Comparison of ENCODE assay signal across 8 mouse cellular contexts in the genomic region with DNA sequence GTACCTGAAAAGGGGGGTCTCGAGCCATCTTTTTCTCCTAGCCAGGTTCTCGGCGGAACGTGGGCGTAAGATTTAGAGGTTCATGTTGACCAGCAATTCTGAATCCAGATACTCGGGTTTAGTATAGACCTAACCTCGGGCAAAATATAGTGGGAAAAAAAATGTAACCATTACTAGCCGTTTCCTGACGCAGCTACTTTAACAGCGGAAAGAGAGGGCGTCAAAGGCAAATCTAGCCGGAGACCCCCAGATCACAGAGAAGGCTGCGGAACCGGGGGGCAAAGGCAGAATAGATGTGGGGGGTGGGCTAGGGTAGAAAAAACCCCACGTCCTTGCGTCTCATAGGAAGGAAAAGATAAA. TPM values are rescaled to one million over a fixed set of nuclear protein-coding genes. Genes with fewer than 3 reads are reported as not detected.
DNase-seq lines count a peak whose midpoint lies in the region; ATAC-seq and TF ChIP-seq lines count a peak whose summit lies in the region.

No protein-coding gene starts in this region.

- 36% methylated on average over 16 of the region's 16 CpGs for WGBS in kidney, embryonic 15.5 days
- 60% methylated on average over 16 of the region's 16 CpGs for WGBS in kidney, adult 2 months
- 51% methylated on average over 16 of the region's 16 CpGs for WGBS in embryonic facial prominence, embryonic 15.5 days
- WGBS in intestine, embryonic 14.5 days = 43% methylated on average over 16 of the region's 16 CpGs
- WGBS in midbrain, embryonic 16.5 days = 44% methylated on average over 16 of the region's 16 CpGs

- H3K36me3 ChIP-seq in kidney, embryonic 15.5 days = 0 out of 2 replicates have a peak, but pooled peaks cover 6% of the 10 kb centered on the region
- no peaks in the 10 kb centered on the region for H3K36me3 ChIP-seq in kidney, adult 2 months (ENCODE audit: control insufficient read depth, insufficient read depth, low read length)
- H3K36me3 ChIP-seq in embryonic facial prominence, embryonic 15.5 days = peaks cover 3% of the 10 kb centered on the region
- peaks cover 15% of the 10 kb centered on the region for H3K36me3 ChIP-seq in intestine, embryonic 14.5 days (ENCODE audit: control insufficient read depth, insufficient read depth, low read length)
- H3K36me3 ChIP-seq in midbrain, embryonic 16.5 days (ENCODE audit: control insufficient read depth, insufficient read depth, low read length) = peaks cover 3% of the 10 kb centered on the region; the same call in 1 of the 2 replicates

- peaks cover 47% of the 10 kb centered on the region for H3K9me3 ChIP-seq in kidney, embryonic 15.5 days (replicated peaks)
- peaks cover 30% of the 10 kb centered on the region for H3K9me3 ChIP-seq in embryonic facial prominence, embryonic 15.5 days (replicated peaks)
- H3K9me3 ChIP-seq in intestine, embryonic 14.5 days (ENCODE audit: control insufficient read depth, low read length) = peaks cover 32% of the 10 kb centered on the region
- H3K9me3 ChIP-seq in midbrain, embryonic 16.5 days (replicated peaks; ENCODE audit: control insufficient read depth, low read length, poor library complexity, severe bottlenecking) = peaks cover 10% of the 10 kb centered on the region

- peak overlapping the region; percentile 46 for H3K4me3 ChIP-seq in kidney, embryonic 15.5 days (replicated peaks)
- H3K4me3 ChIP-seq in kidney, adult 2 months (ENCODE audit: insufficient read depth, low read depth, low read length) = no peak overlapping the region
- peak overlapping the region; percentile 50 for H3K4me3 ChIP-seq in embryonic facial prominence, embryonic 15.5 days (replicated peaks)
- peak overlapping the region; percentile 55 for H3K4me3 ChIP-seq in intestine, embryonic 14.5 days (ENCODE audit: low read depth, low read length)
- peak overlapping the region; percentile 59 for H3K4me3 ChIP-seq in midbrain, embryonic 16.5 days (ENCODE audit: low read depth, low read length)

- TF ChIP-seq POLR2A in kidney, adult 2 months (IDR thresholded peaks at IDR 0.05; ENCODE audit: low read depth, low read length) = no peak

- no peak for TF ChIP-seq CTCF in kidney, adult 2 months (conservative IDR thresholded peaks at IDR 0.05; ENCODE audit: insufficient read depth, insufficient read length, low read depth, low read length)

- DNase-seq in kidney, adult 2 months = no peak
- DNase-seq in intestine, embryonic 14.5 days (ENCODE audit: low spot score) = no peak
- DNase-seq in left cerebral cortex, adult 11 months (ENCODE audit: low spot score) = no peak
- DNase-seq in c-Kit-positive CD71-positive TER-119-positive erythroid progenitor cells, embryonic 14.5 days (ENCODE audit: low spot score) = no peak
- DNase-seq in kidney, adult 9 months = no peak

- H3K27ac ChIP-seq in kidney, embryonic 15.5 days = no peak overlapping the region
- no peak overlapping the region for H3K27ac ChIP-seq in kidney, adult 2 months (ENCODE audit: insufficient read depth, low read depth, low read length)
- peak overlapping the region; percentile 74 for H3K27ac ChIP-seq in embryonic facial prominence, embryonic 15.5 days (replicated peaks)
- peak overlapping the region; percentile 70 for H3K27ac ChIP-seq in intestine, embryonic 14.5 days (ENCODE audit: low read depth)
- peak overlapping the region; percentile 90 for H3K27ac ChIP-seq in midbrain, embryonic 16.5 days (ENCODE audit: low read length)

- H3K4me1 ChIP-seq in kidney, embryonic 15.5 days = 0 out of 2 replicates have a peak, but pooled peaks cover 10% of the 10 kb centered on the region
- H3K4me1 ChIP-seq in kidney, adult 2 months (ENCODE audit: control insufficient read depth, insufficient read depth, low read length) = no peaks in the 10 kb centered on the region
- peaks cover 7% of the 10 kb centered on the region; the same call in 1 of the 2 replicates for H3K4me1 ChIP-seq in embryonic facial prominence, embryonic 15.5 days
- 0 out of 2 replicates have a peak, but pooled peaks cover 3% of the 10 kb centered on the region for H3K4me1 ChIP-seq in intestine, embryonic 14.5 days (replicated peaks; ENCODE audit: control insufficient read depth, insufficient read depth, low read length)
- peaks cover 2% of the 10 kb centered on the region; the same call in 1 of the 2 replicates for H3K4me1 ChIP-seq in midbrain, embryonic 16.5 days (ENCODE audit: control insufficient read depth, insufficient read depth, low read length)

- H3K4me2 ChIP-seq in kidney, embryonic 15.5 days = peak overlapping the region; percentile 57
- peak overlapping the region; percentile 40 for H3K4me2 ChIP-seq in embryonic facial prominence, embryonic 15.5 days (replicated peaks)
- peak overlapping the region; percentile 47 for H3K4me2 ChIP-seq in intestine, embryonic 14.5 days (ENCODE audit: low read length)
- H3K4me2 ChIP-seq in midbrain, embryonic 16.5 days (ENCODE audit: low read length) = peak overlapping the region; percentile 56

- peak overlapping the region; percentile 25; the same call in 1 of the 2 replicates for H3K9ac ChIP-seq in kidney, embryonic 15.5 days
- H3K9ac ChIP-seq in embryonic facial prominence, embryonic 15.5 days = peak overlapping the region; percentile 40
- peak overlapping the region; percentile 78 for H3K9ac ChIP-seq in intestine, embryonic 14.5 days (ENCODE audit: low read length)
- peak overlapping the region; percentile 86 for H3K9ac ChIP-seq in midbrain, embryonic 16.5 days (ENCODE audit: low read depth, low read length)

- peaks cover 9% of the 10 kb centered on the region; the same call in 1 of the 2 replicates for H3K27me3 ChIP-seq in kidney, embryonic 15.5 days
- no peaks in the 10 kb centered on the region; the same call in 1 of the 2 replicates for H3K27me3 ChIP-seq in kidney, adult 2 months (replicated peaks; ENCODE audit: control insufficient read depth, insufficient read depth, low read length)
- no peaks in the 10 kb centered on the region for H3K27me3 ChIP-seq in embryonic facial prominence, embryonic 15.5 days
- no peaks in the 10 kb centered on the region for H3K27me3 ChIP-seq in intestine, embryonic 14.5 days (replicated peaks; ENCODE audit: control insufficient read depth, insufficient read depth, low read length)
- no peaks in the 10 kb centered on the region for H3K27me3 ChIP-seq in midbrain, embryonic 16.5 days (ENCODE audit: control insufficient read depth, insufficient read depth, low read depth, low read length)

- no peak for ATAC-seq in kidney, embryonic 15.5 days (replicated peaks; ENCODE audit: low FRiP score)
- no peak for ATAC-seq in embryonic facial prominence, embryonic 15.5 days (ENCODE audit: insufficient number of reproducible peaks, low FRiP score, low TSS enrichment, low read depth)
- ATAC-seq in intestine, embryonic 14.5 days (replicated peaks; ENCODE audit: low FRiP score, low TSS enrichment, low read depth) = no peak
- ATAC-seq in midbrain, embryonic 16.5 days = no peak

RNA-seq across cellular contexts. Expression of gene Rtl1, which starts 58.6 kb away (rescaled TPM):
- 0.68 and 0.97 TPM in 2 replicates for polyA plus RNA-seq in kidney, embryonic 15.5 days (2015; fragmentation: Nextera tagmentation; extraction: Ambion mirVana)
- 0.02 and 0.07 TPM in 2 replicates for polyA plus RNA-seq in kidney, adult 2 months (2012; rRNA removed)
- 3.6 TPM in 2 replicates for polyA plus RNA-seq in embryonic facial prominence, embryonic 15.5 days (2015; fragmentation: Nextera tagmentation; extraction: Ambion mirVana)
- polyA plus RNA-seq in intestine, embryonic 14.5 days (2014; fragmentation: Nextera tagmentation; extraction: Ambion mirVana) = 1.9 TPM in 2 replicates
- polyA plus RNA-seq in midbrain, embryonic 16.5 days (2015; fragmentation: Nextera tagmentation; extraction: Ambion mirVana) = 2.0 and 2.2 TPM in 2 replicates

Comparison
In these comparisons a context has a peak if more than half of its experiments do, and no peak if none do; other contexts are left out.
1. H3K27ac ChIP-seq: peak in embryonic facial prominence, embryonic 15.5 days (single experiment), intestine, embryonic 14.5 days (single experiment) and midbrain, embryonic 16.5 days (single experiment); none in kidney, embryonic 15.5 days (single experiment) and kidney, adult 2 months (single experiment).
2. H3K9ac ChIP-seq: peak in every context shown above with its lines; median percentile 86 in midbrain, embryonic 16.5 days; 78 in intestine, embryonic 14.5 days; 40 in embryonic facial prominence, embryonic 15.5 days; 25 in kidney, embryonic 15.5 days.
3. Peak in every context shown above with its lines, with median percentiles within 50 percentile points of each other: H3K4me2 ChIP-seq.